Mouse (Mus musculus): ENCODE data around the gene Qrsl1.
"Not testable (repeated sequence)": the region's sequence is repeated elsewhere in the genome, so short reads cannot be mapped to it uniquely, and the experiment has no call there.

The Qrsl1 gene

GRCm38 (mm10) chr10:43901578-43902194 is at the start of gene Qrsl1, which contains the start of gene Rtn4ip1:
Gene Qrsl1, minus strand, starts transcription at chr10:43901745.
Gene Rtn4ip1, plus strand, starts transcription at chr10:43901807.
- peak; percentile 97 for DNase-seq (ENCODE audit: low spot score)

- no peak for DNase-seq (ENCODE audit: low spot score)
Observed at GRCm38 (mm10) chr10:43945435-43945834, 43.9 kb upstream of the Qrsl1 start.

- DNase-seq (ENCODE audit: low spot score) = peak; percentile 12
Observed at GRCm38 (mm10) chr10:43943736-43944135, 42.2 kb upstream of the Qrsl1 start.

- no peak for DNase-seq (ENCODE audit: low spot score)
Observed at GRCm38 (mm10) chr10:43939136-43939662, 37.7 kb upstream of the Qrsl1 start.

GRCm38 (mm10) chr10:43928596-43928995 is 27.1 kb upstream of the Qrsl1 start:
- DNase-seq (ENCODE audit: low spot score) = no peak

GRCm38 (mm10) chr10:43927736-43928135 is 26.2 kb upstream of the Qrsl1 start:
- DNase-seq (ENCODE audit: low spot score) = no peak

- not testable (repeated sequence) for DNase-seq (ENCODE audit: low spot score)
Observed at GRCm38 (mm10) chr10:43925776-43926175, 24.2 kb upstream of the Qrsl1 start.

GRCm38 (mm10) chr10:43923096-43923495 is 21.6 kb upstream of the Qrsl1 start:
- no peak for DNase-seq (ENCODE audit: low spot score)

- peak; percentile 87 for DNase-seq (ENCODE audit: low spot score)
Observed at GRCm38 (mm10) chr10:43918696-43919608, 17.4 kb upstream of the Qrsl1 start.

GRCm38 (mm10) chr10:43916737-43917136 is 15.2 kb upstream of the Qrsl1 start:
- no peak for DNase-seq (ENCODE audit: low spot score)

GRCm38 (mm10) chr10:43916181-43916580 is 14.6 kb upstream of the Qrsl1 start:
- DNase-seq (ENCODE audit: low spot score) = no peak

- no peak for DNase-seq (ENCODE audit: low spot score)
Observed at GRCm38 (mm10) chr10:43912236-43912635, 10.7 kb upstream of the Qrsl1 start.

- DNase-seq (ENCODE audit: low spot score) = no peak
Observed at GRCm38 (mm10) chr10:43910873-43911142, 9.3 kb upstream of the Qrsl1 start.

- DNase-seq (ENCODE audit: low spot score) = no peak
Observed at GRCm38 (mm10) chr10:43910032-43910872, 8.7 kb upstream of the Qrsl1 start.

GRCm38 (mm10) chr10:43904569-43904968 is 3.0 kb upstream of the Qrsl1 start:
- DNase-seq (ENCODE audit: low spot score) = no peak

GRCm38 (mm10) chr10:43900883-43901570 is 518 bp downstream of the Qrsl1 start:
- DNase-seq (ENCODE audit: low spot score) = no peak

GRCm38 (mm10) chr10:43898276-43898675 is 3.3 kb downstream of the Qrsl1 start:
- DNase-seq (ENCODE audit: low spot score) = no peak

GRCm38 (mm10) chr10:43896065-43896464 is 5.5 kb downstream of the Qrsl1 start:
- DNase-seq (ENCODE audit: low spot score) = no peak

GRCm38 (mm10) chr10:43892971-43893370 is 8.6 kb downstream of the Qrsl1 start:
- DNase-seq (ENCODE audit: low spot score) = no peak

- DNase-seq (ENCODE audit: low spot score) = no peak
Observed at GRCm38 (mm10) chr10:43888976-43889375, 12.6 kb downstream of the Qrsl1 start.

- no peak for DNase-seq (ENCODE audit: low spot score)
Observed at GRCm38 (mm10) chr10:43887676-43888075, 13.9 kb downstream of the Qrsl1 start.

GRCm38 (mm10) chr10:43871458-43871857 is 30.1 kb downstream of the Qrsl1 start:
- no peak for DNase-seq (ENCODE audit: low spot score)
